Mouse (Mus musculus) cerebellum, postnatal 4 days (tissue): ENCODE data around the gene Fars2.
"Not testable (repeated sequence)": the region's sequence is repeated elsewhere in the genome, so short reads cannot be mapped to it uniquely, and the experiment has no call there.

ENCODE experiments used
- DNase-seq, 2 experiments: peaks; one replicate each; pipeline ENCODE4 v3.0.0; 2022; ENCODE audit warnings: low spot score in 2 of 2, mixed read lengths in 1 of 2

The Fars2 gene

GRCm38 (mm10) chr13:36294503-36294902 is 177.3 kb downstream of the Fars2 start:
- DNase-seq = no peak

GRCm38 (mm10) chr13:36295848-36296247 is 178.6 kb downstream of the Fars2 start:
- peak; percentile 27 to 46 for DNase-seq

GRCm38 (mm10) chr13:36296574-36296973 is 179.4 kb downstream of the Fars2 start:
- no peak for DNase-seq

GRCm38 (mm10) chr13:36297950-36298781 is 181.0 kb downstream of the Fars2 start:
- no peak for DNase-seq

- no peak for DNase-seq
Observed at GRCm38 (mm10) chr13:36298782-36299031, 181.5 kb downstream of the Fars2 start.

GRCm38 (mm10) chr13:36302770-36303169 is 185.6 kb downstream of the Fars2 start:
- DNase-seq = no peak

GRCm38 (mm10) chr13:36305306-36305705 is 188.1 kb downstream of the Fars2 start:
- no peak for DNase-seq

GRCm38 (mm10) chr13:36307386-36307785 is 190.2 kb downstream of the Fars2 start:
- no peak for DNase-seq

GRCm38 (mm10) chr13:36309160-36309559 is 191.9 kb downstream of the Fars2 start:
- DNase-seq = no peak

GRCm38 (mm10) chr13:36314218-36314617 is 197.0 kb downstream of the Fars2 start:
- DNase-seq = no peak

- DNase-seq = no peak
Observed at GRCm38 (mm10) chr13:36314860-36315800, 197.9 kb downstream of the Fars2 start.

GRCm38 (mm10) chr13:36317824-36318223 is 200.6 kb downstream of the Fars2 start:
- no peak for DNase-seq

- no peak for DNase-seq
Observed at GRCm38 (mm10) chr13:36324624-36325023, 207.4 kb downstream of the Fars2 start.

GRCm38 (mm10) chr13:36326539-36326938 is 209.3 kb downstream of the Fars2 start:
- no peak for DNase-seq

- no peak for DNase-seq
Observed at GRCm38 (mm10) chr13:36329871-36330270, 212.7 kb downstream of the Fars2 start.

GRCm38 (mm10) chr13:36330542-36330941 is 213.3 kb downstream of the Fars2 start:
- DNase-seq = no peak

GRCm38 (mm10) chr13:36334748-36335147 is 217.5 kb downstream of the Fars2 start:
- no peak for DNase-seq

GRCm38 (mm10) chr13:36351529-36351928 is 234.3 kb downstream of the Fars2 start:
- no peak for DNase-seq

GRCm38 (mm10) chr13:36357469-36357868 is 240.3 kb downstream of the Fars2 start:
- DNase-seq = no peak

- DNase-seq = no peak
Observed at GRCm38 (mm10) chr13:36361419-36361818, 244.2 kb downstream of the Fars2 start.

- not testable (repeated sequence) for DNase-seq
Observed at GRCm38 (mm10) chr13:36365719-36366118, 248.5 kb downstream of the Fars2 start.

- no peak for DNase-seq
Observed at GRCm38 (mm10) chr13:36366304-36366703, 249.1 kb downstream of the Fars2 start.
